Mouse (Mus musculus) cortical plate, adult 2 months (tissue): Measurements from ENCODE around the gene Rtl8c.

ENCODE experiments used
- CTCF ChIP-seq: fragments of 200-500 bp; IDR thresholded peaks from 2 replicates; pipeline ENCODE4 v1.5.1; 2011; ENCODE audit warnings: mild to moderate bottlenecking, control low read depth, low read length; ENCODE audit not compliant: insufficient read depth; ENCODE audit errors: extremely low read depth
- POLR2A ChIP-seq: fragments of 200-500 bp; IDR thresholded peaks from 2 replicates; pipeline ENCODE4 v1.6.1; 2011; ENCODE audit warnings: mild to moderate bottlenecking, low read length, control low read depth; ENCODE audit not compliant: insufficient read depth; ENCODE audit errors: extremely low read depth

GRCm38 (mm10) chrX:53579311-53579710 lies 28.5 kb upstream of the Rtl8c start:
- no peak for TF ChIP-seq POLR2A
- no peak for TF ChIP-seq CTCF
